Mouse (Mus musculus): Measurements from ENCODE around the gene Wdfy3. TPM values are rescaled to one million over a fixed set of nuclear protein-coding genes. Genes with fewer than 3 reads are reported as not detected.

The Wdfy3 gene
- total and polyA plus RNA-seq, 2 experiments = 14.4 to 17.0 TPM

DNA sequence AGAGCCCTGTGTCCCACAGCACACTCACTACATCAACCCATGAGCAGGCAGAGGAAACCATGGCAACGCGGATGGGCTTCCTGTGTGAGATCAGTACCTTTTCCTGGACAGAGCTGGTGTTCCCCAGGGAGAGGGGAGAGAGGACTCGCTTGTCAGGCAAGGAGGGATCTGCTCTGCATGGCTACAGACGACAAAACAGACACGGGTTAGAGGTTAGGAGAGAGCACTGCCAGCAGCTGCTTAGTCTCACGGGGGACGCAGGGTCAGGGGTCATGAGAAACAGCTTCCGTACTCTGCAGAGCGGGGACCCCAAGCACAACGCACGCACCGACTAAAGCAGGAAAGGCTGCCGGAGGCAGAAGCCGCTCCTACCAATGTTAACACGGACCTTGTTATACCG lies 133.8 kb downstream of the Wdfy3 start:
- no peaks in the 10 kb centered on the region for H3K4me1 ChIP-seq (ENCODE audit: control insufficient read depth, insufficient read depth, low read length)
- TF ChIP-seq POLR2A (IDR thresholded peaks at IDR 0.05; ENCODE audit: extremely low read depth, insufficient read depth, low read length) = no peak
- no peak for TF ChIP-seq CTCF (IDR thresholded peaks at IDR 0.05; ENCODE audit: low read depth, low read length)
- H3K9ac ChIP-seq (ENCODE audit: low read depth, low read length) = no peak overlapping the region
- WGBS = 84% methylated on average over 16 of the region's 16 CpGs
- no peaks in the 10 kb centered on the region for H3K27me3 ChIP-seq (ENCODE audit: control insufficient read depth, insufficient read depth, low read length)
- H3K4me3 ChIP-seq (ENCODE audit: insufficient read depth, low read depth, low read length) = no peak overlapping the region
- H3K79me2 ChIP-seq (ENCODE audit: control insufficient read depth, insufficient read depth, low read length) = no peaks in the 10 kb centered on the region
- no peak overlapping the region for H3K27ac ChIP-seq (replicated peaks; ENCODE audit: insufficient read depth, low read depth, low read length)
- peaks cover 36% of the 10 kb centered on the region for H3K36me3 ChIP-seq (ENCODE audit: control insufficient read depth, insufficient read depth, low read length)
- DNase-seq (ENCODE audit: extremely low read depth, low read depth, low spot score) = no peak

DNA sequence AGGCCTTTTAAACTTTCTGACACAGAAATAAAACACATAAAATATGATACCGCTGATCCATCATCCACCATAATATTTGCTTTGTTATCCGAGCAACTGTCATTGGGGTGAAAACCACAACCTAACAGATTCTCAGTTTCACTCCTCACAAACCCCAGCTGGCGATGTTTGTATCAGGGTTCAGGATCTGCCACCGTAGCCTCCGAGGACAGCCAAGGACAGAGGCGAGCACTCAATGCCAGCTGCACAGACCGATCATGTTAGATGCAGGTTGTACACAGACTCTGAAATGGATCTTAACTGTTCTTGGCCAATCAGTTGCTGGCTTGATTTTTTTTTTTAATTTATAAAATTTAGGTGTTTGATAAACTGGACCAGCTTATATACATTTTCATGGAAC lies 135.1 kb downstream of the Wdfy3 start:
- Histone ChIP-seq H3K4me1 (ENCODE audit: control insufficient read depth, insufficient read depth, low read length) (no peaks in the 10 kb centered on the region), H3K4me3 (ENCODE audit: insufficient read depth, low read depth, low read length) (no peak overlapping the region), H3K9ac (ENCODE audit: low read depth, low read length) (no peak overlapping the region), H3K27ac (replicated peaks; ENCODE audit: insufficient read depth, low read depth, low read length) (no peak overlapping the region), H3K36me3 (ENCODE audit: control insufficient read depth, insufficient read depth, low read length) (peaks cover 34% of the 10 kb centered on the region), H3K27me3 (ENCODE audit: control insufficient read depth, insufficient read depth, low read length) (no peaks in the 10 kb centered on the region), H3K79me2 (ENCODE audit: control insufficient read depth, insufficient read depth, low read length) (no peaks in the 10 kb centered on the region)
- 93% methylated on average over 7 of the region's 7 CpGs for WGBS
- DNase-seq (ENCODE audit: extremely low read depth, low read depth, low spot score) = no peak
- TF ChIP-seq POLR2A (IDR thresholded peaks at IDR 0.05; ENCODE audit: extremely low read depth, insufficient read depth, low read length) = no peak
- TF ChIP-seq CTCF (IDR thresholded peaks at IDR 0.05; ENCODE audit: low read depth, low read length) = no peak

DNA sequence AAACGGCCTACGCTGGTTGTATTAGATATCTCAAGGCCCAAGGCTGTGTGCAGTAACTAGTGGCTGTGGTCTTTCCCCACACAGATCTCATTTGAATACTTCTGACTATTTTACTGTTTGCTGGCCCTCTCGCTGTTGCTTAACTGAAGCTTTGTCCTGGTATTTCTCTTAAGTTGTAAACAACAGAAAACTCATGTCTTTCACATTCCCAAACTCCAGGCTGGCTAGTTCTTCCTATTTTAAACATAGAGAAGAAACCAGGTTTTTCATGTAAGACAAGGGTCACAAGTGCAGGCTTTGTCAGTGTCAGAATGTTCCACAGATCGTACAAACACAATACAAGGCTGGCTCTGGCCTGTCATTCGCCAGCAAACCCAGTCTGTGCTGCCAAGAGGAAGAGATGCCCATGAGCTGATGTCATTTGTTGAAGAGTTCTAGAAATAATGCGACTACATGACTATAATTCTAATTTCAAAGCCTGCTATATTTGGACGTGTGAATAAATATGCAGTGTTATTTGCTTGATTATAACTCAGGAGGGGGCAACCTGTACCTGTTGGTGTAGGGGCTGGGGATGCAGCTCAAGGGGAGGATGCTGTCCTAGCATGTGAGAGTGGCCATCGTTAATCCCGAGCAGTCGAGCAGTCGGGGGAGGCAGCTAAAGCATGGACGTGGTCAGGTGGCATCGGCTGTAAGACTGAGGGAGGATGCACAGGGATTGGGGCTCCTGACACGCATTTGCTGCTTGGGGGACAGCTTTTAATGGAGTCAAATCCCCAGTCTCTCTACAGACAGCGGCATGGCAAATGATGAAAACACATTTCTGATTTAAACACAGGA lies 136.5 kb downstream of the Wdfy3 start:
- Histone ChIP-seq H3K27ac (replicated peaks; ENCODE audit: insufficient read depth, low read depth, low read length) (no peak overlapping the region), H3K79me2 (ENCODE audit: control insufficient read depth, insufficient read depth, low read length) (no peaks in the 10 kb centered on the region), H3K27me3 (ENCODE audit: control insufficient read depth, insufficient read depth, low read length) (no peaks in the 10 kb centered on the region), H3K4me3 (ENCODE audit: insufficient read depth, low read depth, low read length) (no peak overlapping the region), H3K4me1 (ENCODE audit: control insufficient read depth, insufficient read depth, low read length) (no peaks in the 10 kb centered on the region), H3K9ac (ENCODE audit: low read depth, low read length) (no peak overlapping the region), H3K36me3 (ENCODE audit: control insufficient read depth, insufficient read depth, low read length) (peaks cover 41% of the 10 kb centered on the region)
- TF ChIP-seq CTCF (IDR thresholded peaks at IDR 0.05; ENCODE audit: low read depth, low read length) (no peak), POLR2A (IDR thresholded peaks at IDR 0.05; ENCODE audit: extremely low read depth, insufficient read depth, low read length) (no peak)
- DNase-seq (ENCODE audit: extremely low read depth, low read depth, low spot score) = no peak
- WGBS = 90% methylated on average over 15 of the region's 15 CpGs

DNA sequence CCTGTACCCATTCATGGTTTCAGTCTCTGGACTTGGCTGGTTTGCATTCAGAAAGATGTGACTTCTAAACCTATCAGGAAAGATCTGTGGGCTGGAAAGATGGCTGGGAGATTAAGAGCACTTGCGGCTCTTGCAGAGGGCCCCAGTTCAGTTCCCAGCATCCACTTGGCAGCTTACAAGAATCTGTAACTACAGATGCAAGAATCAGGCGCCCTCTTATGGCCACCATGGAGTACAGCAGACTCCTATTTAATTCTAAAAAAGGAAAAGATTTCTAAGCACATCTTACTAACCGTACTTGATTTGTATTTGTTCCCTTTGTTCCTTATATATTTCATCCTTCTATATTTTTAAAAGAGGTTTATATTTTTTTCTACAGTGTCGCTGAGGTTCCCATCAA lies 137.7 kb downstream of the Wdfy3 start:
- TF ChIP-seq POLR2A (IDR thresholded peaks at IDR 0.05; ENCODE audit: extremely low read depth, insufficient read depth, low read length) = no peak
- no peak for TF ChIP-seq CTCF (IDR thresholded peaks at IDR 0.05; ENCODE audit: low read depth, low read length)
- Histone ChIP-seq H3K27ac (replicated peaks; ENCODE audit: insufficient read depth, low read depth, low read length) (no peak overlapping the region), H3K4me1 (ENCODE audit: control insufficient read depth, insufficient read depth, low read length) (no peaks in the 10 kb centered on the region), H3K4me3 (ENCODE audit: insufficient read depth, low read depth, low read length) (no peak overlapping the region), H3K79me2 (ENCODE audit: control insufficient read depth, insufficient read depth, low read length) (no peaks in the 10 kb centered on the region), H3K36me3 (ENCODE audit: control insufficient read depth, insufficient read depth, low read length) (peaks cover 45% of the 10 kb centered on the region), H3K9ac (ENCODE audit: low read depth, low read length) (no peak overlapping the region), H3K27me3 (ENCODE audit: control insufficient read depth, insufficient read depth, low read length) (no peaks in the 10 kb centered on the region)
- WGBS = 80% methylated on average over 4 of the region's 4 CpGs
- DNase-seq (ENCODE audit: extremely low read depth, low read depth, low spot score) = no peak

DNA sequence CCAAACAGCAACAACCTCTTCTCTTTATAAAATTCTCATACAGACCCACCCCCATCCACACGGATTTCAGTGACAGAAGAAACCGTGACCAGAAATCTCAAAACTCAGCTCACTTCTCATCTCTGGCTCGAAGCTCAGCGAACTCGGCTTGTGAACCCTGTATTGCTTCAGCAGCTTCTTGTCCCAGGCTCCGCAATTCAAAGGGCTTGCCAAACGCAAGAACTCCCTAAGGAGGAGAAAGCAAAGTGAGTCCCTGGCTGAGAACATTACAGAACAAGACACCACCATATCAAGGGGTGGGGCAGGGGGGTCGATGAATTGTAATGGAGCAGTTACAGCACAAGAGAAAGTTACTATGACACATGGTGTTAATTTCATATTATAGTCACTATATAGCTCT lies 143.4 kb downstream of the Wdfy3 start:
- Histone ChIP-seq H3K27me3 (ENCODE audit: control insufficient read depth, insufficient read depth, low read length) (no peaks in the 10 kb centered on the region), H3K4me1 (ENCODE audit: control insufficient read depth, insufficient read depth, low read length) (no peaks in the 10 kb centered on the region), H3K9ac (ENCODE audit: low read depth, low read length) (no peak overlapping the region), H3K4me3 (ENCODE audit: insufficient read depth, low read depth, low read length) (no peak overlapping the region), H3K36me3 (ENCODE audit: control insufficient read depth, insufficient read depth, low read length) (peaks cover 63% of the 10 kb centered on the region), H3K27ac (replicated peaks; ENCODE audit: insufficient read depth, low read depth, low read length) (no peak overlapping the region), H3K79me2 (ENCODE audit: control insufficient read depth, insufficient read depth, low read length) (no peaks in the 10 kb centered on the region)
- no peak for DNase-seq (ENCODE audit: extremely low read depth, low read depth, low spot score)
- TF ChIP-seq CTCF (IDR thresholded peaks at IDR 0.05; ENCODE audit: low read depth, low read length) = no peak
- no peak for TF ChIP-seq POLR2A (IDR thresholded peaks at IDR 0.05; ENCODE audit: extremely low read depth, insufficient read depth, low read length)
- 96% methylated on average over 8 of the region's 8 CpGs for WGBS

DNA sequence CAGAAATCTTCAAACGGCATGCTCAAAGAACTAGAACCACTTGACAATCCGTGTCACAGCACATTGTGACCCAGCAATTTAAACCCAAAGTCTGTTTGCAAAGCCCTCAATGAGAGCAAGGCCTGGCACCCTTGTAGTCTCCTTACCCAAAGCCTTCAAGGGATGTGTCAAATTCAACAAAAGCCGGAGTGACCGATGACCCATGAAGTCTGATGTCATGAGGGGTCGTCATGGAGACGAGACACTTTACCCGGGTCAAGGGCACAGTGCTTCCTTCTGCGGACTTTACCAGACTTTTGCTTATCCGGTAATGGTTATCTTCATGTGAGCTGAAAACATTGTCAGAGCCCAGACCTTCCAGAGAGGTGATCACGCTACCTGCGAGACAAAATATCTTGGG lies 146.0 kb downstream of the Wdfy3 start:
- 74% methylated on average over 11 of the region's 11 CpGs for WGBS
- Histone ChIP-seq H3K36me3 (ENCODE audit: control insufficient read depth, insufficient read depth, low read length) (peaks cover 66% of the 10 kb centered on the region), H3K4me3 (ENCODE audit: insufficient read depth, low read depth, low read length) (no peak overlapping the region), H3K27ac (replicated peaks; ENCODE audit: insufficient read depth, low read depth, low read length) (no peak overlapping the region), H3K9ac (ENCODE audit: low read depth, low read length) (no peak overlapping the region), H3K27me3 (ENCODE audit: control insufficient read depth, insufficient read depth, low read length) (no peaks in the 10 kb centered on the region), H3K79me2 (ENCODE audit: control insufficient read depth, insufficient read depth, low read length) (no peaks in the 10 kb centered on the region), H3K4me1 (ENCODE audit: control insufficient read depth, insufficient read depth, low read length) (no peaks in the 10 kb centered on the region)
- no peak for DNase-seq (ENCODE audit: extremely low read depth, low read depth, low spot score)
- TF ChIP-seq CTCF (IDR thresholded peaks at IDR 0.05; ENCODE audit: low read depth, low read length) = no peak
- no peak for TF ChIP-seq POLR2A (IDR thresholded peaks at IDR 0.05; ENCODE audit: extremely low read depth, insufficient read depth, low read length)

All from liver, adult 2 months (tissue).